Mouse (Mus musculus): ENCODE results near the gene Ssx2ip.

Ssx2ip gene

DNA sequence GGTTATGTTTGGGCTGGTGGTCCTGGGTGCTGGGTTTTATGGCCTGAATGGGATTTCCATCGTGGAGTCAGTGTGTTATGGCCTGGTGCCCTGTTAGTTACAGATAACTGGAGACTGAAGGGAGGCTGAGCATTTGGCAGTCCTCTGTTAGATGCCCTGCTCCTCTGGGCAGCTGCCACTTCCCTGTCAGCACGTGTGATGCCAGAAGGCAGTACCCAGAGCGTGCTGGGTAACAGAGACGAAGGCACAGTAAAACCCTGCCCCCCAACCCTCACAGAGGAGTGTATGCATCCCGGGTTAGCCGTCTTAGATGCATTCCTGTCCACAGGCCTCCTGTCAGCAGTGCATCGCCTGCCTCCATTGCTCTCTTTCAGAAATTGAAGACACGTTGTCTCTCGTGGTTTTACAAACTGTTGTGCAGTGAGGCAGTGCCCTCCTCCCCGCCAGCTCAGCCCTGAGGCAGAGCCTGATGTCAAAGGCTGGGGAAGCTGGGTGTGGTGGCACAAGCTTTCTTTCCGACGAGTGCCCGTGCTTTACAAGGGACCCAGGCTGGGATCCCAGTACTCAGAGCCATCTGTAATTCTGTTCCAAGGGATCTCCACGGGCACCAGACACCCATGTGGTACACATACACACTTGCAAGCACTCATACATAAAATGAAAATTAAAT lies 29.4 kb downstream of the Ssx2ip start:
- DNase-seq (ENCODE audit: extremely low spot score, low read depth, low spot score), result no peak

GRCm38 (mm10) chr3:146434686-146435085 lies 30.2 kb downstream of the Ssx2ip start:
- DNase-seq (ENCODE audit: extremely low spot score, low read depth, low spot score), result no peak

GRCm38 (mm10) chr3:146435533-146435932 lies 31.1 kb downstream of the Ssx2ip start:
- DNase-seq (ENCODE audit: extremely low spot score, low read depth, low spot score), result no peak

- DNase-seq (ENCODE audit: extremely low spot score, low read depth, low spot score), result no peak
Observed at GRCm38 (mm10) chr3:146436114-146436513, 31.7 kb downstream of the Ssx2ip start.

GRCm38 (mm10) chr3:146440011-146440410 lies 35.6 kb downstream of the Ssx2ip start:
- no peak for DNase-seq (ENCODE audit: extremely low spot score, low read depth, low spot score)

GRCm38 (mm10) chr3:146440422-146440821 lies 36.0 kb downstream of the Ssx2ip start:
- no peak for DNase-seq (ENCODE audit: extremely low spot score, low read depth, low spot score)

DNA sequence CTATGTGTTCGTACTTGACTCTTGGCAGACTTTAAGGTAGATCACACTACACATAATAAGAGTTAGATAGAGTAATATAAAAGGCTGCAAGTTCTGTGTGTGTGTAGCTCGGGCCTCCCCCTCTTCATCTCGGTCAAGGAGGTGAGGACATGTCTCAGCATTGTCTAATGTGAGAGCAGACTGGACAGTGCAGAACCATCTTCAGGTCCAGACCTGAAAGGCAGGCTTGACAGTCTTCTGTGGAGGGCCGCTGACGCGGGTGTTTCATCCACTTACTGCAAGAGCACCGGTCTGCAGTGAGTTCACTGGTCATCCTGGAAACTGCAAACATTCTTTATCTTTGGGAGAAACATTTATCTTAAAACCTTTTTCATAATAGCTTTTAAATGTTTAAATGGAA lies 38.0 kb downstream of the Ssx2ip start:
- DNase-seq (ENCODE audit: extremely low spot score, low read depth, low spot score), result no peak

- DNase-seq (ENCODE audit: extremely low spot score, low read depth, low spot score), result no peak
Observed at GRCm38 (mm10) chr3:146442936-146443335, 38.5 kb downstream of the Ssx2ip start.

DNA sequence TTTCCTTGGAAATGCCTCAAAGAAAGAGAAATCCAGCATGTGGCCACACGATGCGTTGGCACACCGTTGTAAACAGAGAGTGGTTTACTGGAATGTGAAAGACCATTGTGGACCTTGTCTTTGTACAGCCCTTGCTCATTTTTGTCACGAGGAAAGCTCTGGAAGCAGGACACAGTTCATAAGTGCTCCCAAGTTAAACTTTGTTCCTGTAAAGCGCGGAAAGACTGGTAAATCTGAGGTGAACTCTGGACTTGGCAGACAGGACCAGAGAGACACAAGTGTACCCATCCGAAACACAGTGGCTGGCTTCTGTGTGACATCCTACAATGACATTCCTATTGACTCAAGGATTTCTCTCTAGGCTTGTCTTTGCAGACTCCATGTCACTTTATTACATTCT lies 38.9 kb downstream of the Ssx2ip start:
- no peak for DNase-seq (ENCODE audit: extremely low spot score, low read depth, low spot score)

DNA sequence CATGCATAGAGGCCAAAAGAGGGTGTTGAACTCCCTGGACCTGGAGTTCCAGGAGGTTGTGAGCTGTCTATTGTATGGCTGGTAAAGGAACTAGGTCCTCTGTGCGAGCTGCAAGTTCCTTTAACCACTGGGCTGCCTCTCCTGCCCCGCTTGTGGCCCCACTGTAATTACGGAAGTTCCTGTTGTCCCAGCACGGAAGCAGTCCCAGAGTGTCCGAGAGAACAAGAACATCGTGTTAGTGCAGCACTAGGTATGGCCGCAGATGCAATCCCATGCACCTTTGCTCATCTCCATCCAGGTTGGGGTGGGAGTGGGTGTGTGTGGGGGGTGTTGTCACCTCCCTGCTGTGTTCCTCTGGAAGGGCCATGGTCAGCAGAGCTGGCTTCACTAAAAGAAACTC lies 40.4 kb downstream of the Ssx2ip start:
- DNase-seq (ENCODE audit: extremely low spot score, low read depth, low spot score), result no peak

DNA sequence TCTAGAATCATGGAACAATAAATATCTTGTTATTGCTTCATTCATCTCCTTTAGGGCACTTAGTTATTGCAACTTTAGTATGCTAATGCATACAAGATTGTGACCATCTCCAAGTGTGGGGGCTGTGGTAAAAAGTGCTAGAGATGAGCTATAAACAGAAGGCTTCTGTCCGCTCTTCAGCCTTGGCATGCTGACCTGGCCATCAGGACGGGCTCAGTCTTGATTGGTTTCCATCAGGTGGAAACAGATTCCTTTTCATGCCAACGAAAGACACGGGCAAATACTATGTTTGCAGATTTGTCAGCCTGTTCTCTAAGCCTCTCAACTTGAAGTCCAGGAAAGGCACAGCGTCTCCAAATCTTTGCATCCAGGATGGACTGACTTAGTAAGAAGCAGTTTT lies 42.7 kb downstream of the Ssx2ip start:
- DNase-seq (ENCODE audit: extremely low spot score, low read depth, low spot score), result no peak

DNA sequence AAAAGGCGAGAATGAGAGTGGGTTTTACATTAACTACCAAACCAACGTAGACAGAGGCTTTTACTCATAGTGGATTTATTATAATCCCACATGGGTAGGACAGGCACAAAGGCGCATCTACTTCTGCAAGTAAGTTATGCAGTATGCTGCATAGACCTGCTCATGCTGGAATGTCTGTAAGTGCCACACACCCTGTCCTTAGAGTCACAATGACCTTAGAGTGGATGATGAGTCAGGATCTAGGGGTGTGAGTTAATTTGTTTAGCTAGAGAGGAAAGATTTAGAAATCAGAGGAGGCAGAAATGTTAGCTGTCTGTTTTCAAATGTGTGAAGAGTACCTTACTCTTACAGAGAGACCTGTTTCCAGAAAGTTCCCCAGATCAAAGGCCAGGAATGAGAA lies 43.2 kb downstream of the Ssx2ip start:
- no peak for DNase-seq (ENCODE audit: extremely low spot score, low read depth, low spot score)

GRCm38 (mm10) chr3:146448372-146448771 lies 43.9 kb downstream of the Ssx2ip start:
- DNase-seq (ENCODE audit: extremely low spot score, low read depth, low spot score), result no peak

GRCm38 (mm10) chr3:146448969-146449368 lies 44.5 kb downstream of the Ssx2ip start:
- no peak for DNase-seq (ENCODE audit: extremely low spot score, low read depth, low spot score)

DNA sequence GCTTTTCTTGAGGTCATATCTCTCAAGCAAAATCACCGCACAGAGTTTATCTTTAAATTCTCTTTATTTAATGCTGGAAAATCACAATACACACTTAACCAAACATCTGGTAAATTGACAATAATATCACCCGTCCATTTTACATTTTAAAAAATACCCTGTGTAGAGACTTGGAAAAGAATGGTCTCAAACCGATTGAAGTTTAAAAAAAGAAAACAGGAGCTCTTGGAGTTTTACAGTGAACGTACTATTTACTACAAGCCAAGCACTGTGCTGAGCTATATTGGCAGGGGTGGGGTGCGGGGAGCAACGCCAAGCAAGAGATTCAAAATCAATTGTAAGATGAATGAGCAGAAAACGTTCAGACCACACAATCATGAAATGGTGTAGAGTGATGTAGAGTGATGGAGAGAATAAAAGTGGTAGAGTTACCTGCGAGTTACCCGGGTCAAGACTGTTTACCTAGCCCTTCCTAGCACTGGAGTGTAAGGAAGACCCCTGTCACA lies 45.4 kb downstream of the Ssx2ip start, which contains the start of gene Ctbs:
TSS of gene Ctbs (plus strand) at position 51 of the 506 bp plus-strand sequence.
- no peak for DNase-seq (ENCODE audit: extremely low spot score, low read depth, low spot score)

DNA sequence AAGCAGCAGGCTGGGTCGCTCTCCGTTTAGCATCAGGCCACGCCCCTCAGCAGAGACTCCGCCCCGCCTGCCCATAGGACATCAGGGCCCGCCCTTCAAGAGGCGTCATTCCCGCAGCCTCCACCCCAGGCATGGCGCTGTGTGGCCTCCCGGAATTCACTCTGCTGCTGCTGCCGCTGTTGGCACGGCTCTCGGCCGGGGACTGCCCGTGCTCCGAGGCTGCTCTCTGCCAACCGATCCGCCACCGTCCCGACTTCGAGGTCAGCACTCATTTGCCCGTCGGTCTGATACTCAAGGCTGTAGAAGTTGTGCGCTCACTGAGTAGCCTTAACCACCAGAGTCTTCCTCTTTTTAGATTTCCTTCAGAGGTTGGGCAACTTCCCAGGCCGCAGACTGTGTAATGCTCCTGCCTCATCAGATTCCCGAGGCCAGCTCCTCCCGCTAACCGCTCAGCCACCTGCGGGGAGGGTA lies 46.0 kb downstream of the Ssx2ip start:
- peak; percentile 61 for DNase-seq (ENCODE audit: extremely low spot score, low read depth, low spot score)

- DNase-seq (ENCODE audit: extremely low spot score, low read depth, low spot score), result no peak
Observed at GRCm38 (mm10) chr3:146451375-146451774, 46.9 kb downstream of the Ssx2ip start.

DNA sequence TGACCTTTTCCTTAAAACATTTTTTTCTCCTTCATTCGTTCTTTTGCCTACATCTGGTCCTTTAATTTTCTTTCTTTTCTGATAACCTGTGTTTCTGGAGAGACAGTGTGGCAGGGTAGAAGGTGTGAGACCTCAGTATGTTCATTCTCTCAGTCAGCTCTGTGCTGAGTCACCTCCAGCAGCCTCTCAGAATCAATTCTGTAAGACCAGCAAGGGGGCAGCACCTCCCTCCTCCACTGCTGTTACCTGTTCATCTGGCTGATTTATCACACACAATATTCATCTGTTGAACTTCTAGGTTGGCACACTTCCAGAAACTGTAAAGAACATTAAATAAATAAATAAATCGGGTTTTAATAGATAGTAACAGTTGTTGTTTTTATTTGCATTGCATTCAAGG lies 58.5 kb downstream of the Ssx2ip start:
- no peak for DNase-seq (ENCODE audit: extremely low spot score, low read depth, low spot score)

- DNase-seq (ENCODE audit: extremely low spot score, low read depth, low spot score), result no peak
Observed at GRCm38 (mm10) chr3:146469226-146469625, 64.8 kb downstream of the Ssx2ip start.

DNA sequence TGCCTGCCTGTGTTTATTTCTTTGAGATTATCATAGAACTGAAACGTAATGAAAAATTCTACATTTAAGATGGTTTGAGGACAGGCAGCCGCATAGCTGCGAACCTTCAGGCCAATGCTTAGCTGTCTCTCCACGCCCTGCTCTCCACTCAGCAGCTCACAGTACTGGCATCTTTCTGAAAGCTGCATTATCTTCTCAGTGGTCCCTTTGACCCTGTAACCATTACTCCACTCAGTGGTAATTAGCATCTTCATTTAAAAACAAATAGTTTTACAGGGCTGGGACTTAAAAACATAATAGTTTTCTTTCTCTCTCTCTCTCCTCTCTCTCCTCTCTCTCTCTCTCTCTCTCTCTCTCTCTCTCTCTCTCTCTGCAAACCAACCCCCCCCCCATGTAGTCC lies 68.2 kb downstream of the Ssx2ip start:
- no peak for DNase-seq (ENCODE audit: extremely low spot score, low read depth, low spot score)

DNA sequence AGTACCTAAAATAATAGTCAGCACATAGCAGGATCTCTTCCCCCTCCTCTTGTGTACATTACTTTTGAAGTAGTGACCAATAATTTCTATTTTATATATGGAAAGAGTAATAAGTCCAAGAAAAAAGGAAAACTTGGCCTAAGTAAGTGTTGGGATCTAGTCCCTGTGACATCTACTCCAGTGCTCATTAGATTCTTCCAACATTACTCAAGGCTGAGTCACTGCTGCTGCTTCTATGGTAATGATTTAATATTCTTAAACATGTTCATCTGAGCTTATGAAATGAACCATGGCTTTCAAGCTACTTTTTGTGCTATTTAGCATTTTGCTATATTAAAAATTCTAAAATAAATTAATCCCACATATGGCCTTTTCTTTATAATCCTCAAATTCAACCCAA lies 69.3 kb downstream of the Ssx2ip start:
- DNase-seq (ENCODE audit: extremely low spot score, low read depth, low spot score), result no peak

DNA sequence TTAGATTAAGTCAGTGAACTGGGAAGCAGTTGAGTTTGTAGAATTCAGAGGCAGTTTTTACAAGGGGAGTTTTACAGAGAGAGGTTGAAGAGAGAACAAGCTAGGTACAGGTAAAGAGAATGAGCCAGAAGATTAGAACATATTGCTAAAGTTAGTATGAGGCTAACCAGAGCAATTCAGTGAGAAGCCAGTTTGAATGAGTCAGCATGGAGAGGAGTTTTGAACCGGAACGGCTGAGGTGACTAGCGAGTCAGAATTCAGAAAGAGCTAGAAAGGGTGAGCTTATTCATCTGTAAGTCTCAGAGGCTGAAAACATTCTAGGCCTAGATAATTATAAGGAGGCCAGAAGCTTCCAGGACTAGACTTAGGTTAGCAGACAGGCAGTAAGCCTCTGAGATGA lies 70.0 kb downstream of the Ssx2ip start:
- DNase-seq (ENCODE audit: extremely low spot score, low read depth, low spot score), result no peak

DNA sequence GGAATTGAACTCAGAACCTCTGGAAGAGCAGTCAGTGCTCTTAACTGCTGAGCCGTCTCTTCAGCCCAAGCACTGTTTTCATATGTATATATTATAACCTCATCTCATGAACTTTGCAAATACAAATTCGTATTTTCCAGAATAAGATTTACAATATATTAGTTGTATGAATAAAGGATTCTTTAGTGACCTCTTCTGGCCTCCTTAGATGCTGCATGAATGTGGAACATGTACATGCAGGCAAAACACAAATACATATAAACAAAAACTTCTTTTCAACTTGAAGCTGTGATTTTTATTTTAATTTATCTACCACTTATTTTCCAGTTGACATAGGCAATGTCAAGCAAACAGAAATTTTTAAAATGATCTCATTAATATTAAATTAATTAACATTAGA lies 77.6 kb downstream of the Ssx2ip start:
- no peak for DNase-seq (ENCODE audit: extremely low spot score, low read depth, low spot score)

Data from hindlimb bud, embryonic 11.5 days (tissue).